Mouse (Mus musculus): Measurements from ENCODE around the gene Zfp580. TPM values are rescaled to one million over a fixed set of nuclear protein-coding genes. Genes with fewer than 3 reads are reported as not detected.
A peak's percentile ranks its signal among the peaks of the same experiment; 100 is the strongest.
"Not testable (repeated sequence)": the region's sequence is repeated elsewhere in the genome, so short reads cannot be mapped to it uniquely, and the experiment has no call there.

The Zfp580 gene
- polyA plus RNA-seq, 1 experiment, result 0.26 TPM

- H3K36me3 ChIP-seq (ENCODE audit: control insufficient read depth), result peaks cover 97% of the 10 kb centered on the region
- TF ChIP-seq GATA1 (IDR thresholded peaks at IDR 0.05; ENCODE audit: low read length) (no peak), TAL1 (IDR thresholded peaks at IDR 0.05; ENCODE audit: low read length) (no peak)
- H3K27me3 ChIP-seq (ENCODE audit: control insufficient read depth), result no peaks in the 10 kb centered on the region
- H3K9me3 ChIP-seq (ENCODE audit: control insufficient read depth, low read length), result no peaks in the 10 kb centered on the region
- peaks cover 88% of the 10 kb centered on the region for H3K4me1 ChIP-seq (ENCODE audit: control insufficient read depth)
- no peak overlapping the region for H3K4me3 ChIP-seq (replicated peaks)
Measured at GRCm38 (mm10) chr7:5074984-5075383, 23.6 kb downstream of the Zfp580 start.

- no peak; the same call in 2 of the 3 replicates for TF ChIP-seq TAL1 (IDR thresholded peaks at IDR 0.05; ENCODE audit: low read length)
- TF ChIP-seq GATA1 (IDR thresholded peaks at IDR 0.05; ENCODE audit: low read length), result no peak; the same call in 1 of the 2 replicates
- Histone ChIP-seq H3K4me1 (ENCODE audit: control insufficient read depth) (peaks cover 80% of the 10 kb centered on the region), H3K9me3 (ENCODE audit: control insufficient read depth, low read length) (no peaks in the 10 kb centered on the region), H3K4me3 (replicated peaks) (peak overlapping the region; percentile 30), H3K27me3 (ENCODE audit: control insufficient read depth) (no peaks in the 10 kb centered on the region), H3K36me3 (ENCODE audit: control insufficient read depth) (peaks cover 80% of the 10 kb centered on the region)
Measured at GRCm38 (mm10) chr7:5076931-5077330, 25.6 kb downstream of the Zfp580 start.

GRCm38 (mm10) chr7:5079365-5080009 is 28.1 kb downstream of the Zfp580 start:
- H3K4me1 ChIP-seq (ENCODE audit: control insufficient read depth), result peaks cover 74% of the 10 kb centered on the region
- not testable (repeated sequence) for H3K9me3 ChIP-seq (ENCODE audit: control insufficient read depth, low read length); H3K27me3 ChIP-seq (ENCODE audit: control insufficient read depth)
- H3K4me3 ChIP-seq (replicated peaks), result peak overlapping the region; percentile 100
- peaks cover 78% of the 10 kb centered on the region for H3K36me3 ChIP-seq (ENCODE audit: control insufficient read depth)

GRCm38 (mm10) chr7:5080010-5080751 is 28.8 kb downstream of the Zfp580 start, which contains the start of gene Epn1:
Gene Epn1, plus strand, starts transcription at chr7:5080235.
- H3K9me3 ChIP-seq (ENCODE audit: control insufficient read depth, low read length), result no peaks in the 10 kb centered on the region
- H3K4me3 ChIP-seq (replicated peaks), result peak within 1 kb of the TSS; percentile 100
- H3K27me3 ChIP-seq (ENCODE audit: control insufficient read depth), result no peaks in the 10 kb centered on the region
- peaks cover 78% of the 10 kb centered on the region for H3K36me3 ChIP-seq (ENCODE audit: control insufficient read depth)
- H3K4me1 ChIP-seq (ENCODE audit: control insufficient read depth), result peaks cover 74% of the 10 kb centered on the region
- no peak for TF ChIP-seq GATA1 (IDR thresholded peaks at IDR 0.05; ENCODE audit: low read length)
- TF ChIP-seq TAL1 (IDR thresholded peaks at IDR 0.05; ENCODE audit: low read length), result no peak

- Histone ChIP-seq H3K4me1 (ENCODE audit: control insufficient read depth) (peaks cover 73% of the 10 kb centered on the region), H3K9me3 (ENCODE audit: control insufficient read depth, low read length) (no peaks in the 10 kb centered on the region), H3K4me3 (replicated peaks) (peak overlapping the region; percentile 100), H3K36me3 (ENCODE audit: control insufficient read depth) (peaks cover 78% of the 10 kb centered on the region), H3K27me3 (ENCODE audit: control insufficient read depth) (no peaks in the 10 kb centered on the region)
- TF ChIP-seq GATA1 (IDR thresholded peaks at IDR 0.05; ENCODE audit: low read length) (no peak), TAL1 (IDR thresholded peaks at IDR 0.05; ENCODE audit: low read length) (no peak)
Measured at GRCm38 (mm10) chr7:5080815-5081214, 29.5 kb downstream of the Zfp580 start.

GRCm38 (mm10) chr7:5081241-5081640 is 29.9 kb downstream of the Zfp580 start:
- peak overlapping the region; percentile 100 for H3K4me3 ChIP-seq (replicated peaks)
- TF ChIP-seq TAL1 (IDR thresholded peaks at IDR 0.05; ENCODE audit: low read length), result peak; percentile 42; the same call in 2 of the 3 replicates
- peak; percentile 55; the same call in 1 of the 2 replicates for TF ChIP-seq GATA1 (IDR thresholded peaks at IDR 0.05; ENCODE audit: low read length)
- H3K27me3 ChIP-seq (ENCODE audit: control insufficient read depth), result no peaks in the 10 kb centered on the region
- H3K4me1 ChIP-seq (ENCODE audit: control insufficient read depth), result peaks cover 73% of the 10 kb centered on the region
- H3K9me3 ChIP-seq (ENCODE audit: control insufficient read depth, low read length), result no peaks in the 10 kb centered on the region
- peaks cover 79% of the 10 kb centered on the region for H3K36me3 ChIP-seq (ENCODE audit: control insufficient read depth)

GRCm38 (mm10) chr7:5081939-5082338 is 30.6 kb downstream of the Zfp580 start:
- Histone ChIP-seq H3K27me3 (ENCODE audit: control insufficient read depth) (no peaks in the 10 kb centered on the region), H3K36me3 (ENCODE audit: control insufficient read depth) (peaks cover 78% of the 10 kb centered on the region), H3K9me3 (ENCODE audit: control insufficient read depth, low read length) (no peaks in the 10 kb centered on the region), H3K4me1 (ENCODE audit: control insufficient read depth) (peaks cover 71% of the 10 kb centered on the region), H3K4me3 (replicated peaks) (peak overlapping the region; percentile 100)
- TF ChIP-seq TAL1 (IDR thresholded peaks at IDR 0.05; ENCODE audit: low read length) (no peak), GATA1 (IDR thresholded peaks at IDR 0.05; ENCODE audit: low read length) (no peak)

GRCm38 (mm10) chr7:5083325-5084105 is 32.2 kb downstream of the Zfp580 start:
- no peaks in the 10 kb centered on the region for H3K27me3 ChIP-seq (ENCODE audit: control insufficient read depth)
- peak overlapping the region; percentile 34 for H3K4me3 ChIP-seq (replicated peaks)
- H3K36me3 ChIP-seq (ENCODE audit: control insufficient read depth), result peaks cover 78% of the 10 kb centered on the region
- peaks cover 69% of the 10 kb centered on the region for H3K4me1 ChIP-seq (ENCODE audit: control insufficient read depth)
- H3K9me3 ChIP-seq (ENCODE audit: control insufficient read depth, low read length), result no peaks in the 10 kb centered on the region
- TF ChIP-seq TAL1 (IDR thresholded peaks at IDR 0.05; ENCODE audit: low read length) (no peak), GATA1 (IDR thresholded peaks at IDR 0.05; ENCODE audit: low read length) (no peak)

- Histone ChIP-seq H3K4me3 (replicated peaks) (no peak overlapping the region), H3K4me1 (ENCODE audit: control insufficient read depth) (peaks cover 65% of the 10 kb centered on the region), H3K36me3 (ENCODE audit: control insufficient read depth) (peaks cover 85% of the 10 kb centered on the region), H3K27me3 (ENCODE audit: control insufficient read depth) (no peaks in the 10 kb centered on the region), H3K9me3 (ENCODE audit: control insufficient read depth, low read length) (no peaks in the 10 kb centered on the region)
- TF ChIP-seq GATA1 (IDR thresholded peaks at IDR 0.05; ENCODE audit: low read length) (no peak), TAL1 (IDR thresholded peaks at IDR 0.05; ENCODE audit: low read length) (no peak)
Measured at GRCm38 (mm10) chr7:5085512-5085911, 34.2 kb downstream of the Zfp580 start.
